Mouse (Mus musculus): Measurements from ENCODE around the gene Foxk2.

DNA sequence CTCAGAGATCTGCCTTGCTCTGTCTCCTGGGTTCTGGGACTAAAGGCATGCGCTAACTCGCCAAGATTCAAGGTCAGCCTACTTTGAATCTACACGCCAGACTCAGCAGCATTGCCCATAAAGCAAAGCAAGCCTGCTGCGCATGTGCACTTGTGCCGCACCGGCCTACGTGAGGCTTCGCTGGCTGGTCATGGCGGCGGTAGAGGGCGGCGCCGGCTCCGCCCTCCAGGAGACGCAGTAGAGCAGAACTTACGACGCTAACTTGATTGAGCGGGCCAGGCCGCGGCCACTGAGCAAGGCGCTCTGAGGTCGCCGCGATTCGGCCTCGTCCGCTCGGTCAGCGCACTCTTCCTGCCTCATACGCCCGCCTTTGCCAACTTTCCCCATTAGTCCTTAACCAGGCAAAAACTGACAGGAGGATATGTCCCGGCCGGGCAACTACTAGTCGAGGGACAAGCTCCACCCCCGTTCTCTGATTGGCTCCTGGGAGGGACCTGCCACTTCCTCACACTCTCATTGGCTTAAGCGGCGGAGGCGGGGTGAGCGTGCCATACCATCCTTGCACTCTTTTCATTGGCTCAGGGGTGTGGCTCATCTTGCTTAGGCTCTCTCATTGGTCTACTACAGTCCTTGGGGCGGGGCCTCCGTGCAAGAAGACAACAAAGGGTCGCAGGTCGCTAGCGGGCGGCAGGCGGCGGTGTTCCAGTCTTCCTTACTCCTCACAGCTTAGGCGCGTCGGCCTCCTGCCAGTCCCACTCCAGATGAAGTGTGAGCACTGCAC, 23.0 kb upstream of the Foxk2 start, which contains the start of gene Narf:
- TF ChIP-seq EP300 (IDR thresholded peaks at IDR 0.05; ENCODE audit: low read depth) = peak; percentile 65
- TF ChIP-seq CTCF (IDR thresholded peaks at IDR 0.05; ENCODE audit: low read depth) = peak; percentile 86
